Mouse (Mus musculus): ENCODE measurements around the gene Pdpk1. TPM values are rescaled to one million over a fixed set of nuclear protein-coding genes. Genes with fewer than 3 reads are reported as not detected.

Pdpk1 gene
- total RNA-seq (2023): 10 to 100 TPM; 48.9 to 58.5 TPM

GRCm38 (mm10) chr17:24150824-24151223, at the start of gene Pdpk1:
Gene Pdpk1 (minus strand): TSS chr17:24150924.

GRCm38 (mm10) chr17:24169317-24170065, 18.8 kb upstream of the Pdpk1 start, which contains the start of gene Atp6v0c:
Gene Atp6v0c (minus strand): TSS chr17:24169702.

DNA sequence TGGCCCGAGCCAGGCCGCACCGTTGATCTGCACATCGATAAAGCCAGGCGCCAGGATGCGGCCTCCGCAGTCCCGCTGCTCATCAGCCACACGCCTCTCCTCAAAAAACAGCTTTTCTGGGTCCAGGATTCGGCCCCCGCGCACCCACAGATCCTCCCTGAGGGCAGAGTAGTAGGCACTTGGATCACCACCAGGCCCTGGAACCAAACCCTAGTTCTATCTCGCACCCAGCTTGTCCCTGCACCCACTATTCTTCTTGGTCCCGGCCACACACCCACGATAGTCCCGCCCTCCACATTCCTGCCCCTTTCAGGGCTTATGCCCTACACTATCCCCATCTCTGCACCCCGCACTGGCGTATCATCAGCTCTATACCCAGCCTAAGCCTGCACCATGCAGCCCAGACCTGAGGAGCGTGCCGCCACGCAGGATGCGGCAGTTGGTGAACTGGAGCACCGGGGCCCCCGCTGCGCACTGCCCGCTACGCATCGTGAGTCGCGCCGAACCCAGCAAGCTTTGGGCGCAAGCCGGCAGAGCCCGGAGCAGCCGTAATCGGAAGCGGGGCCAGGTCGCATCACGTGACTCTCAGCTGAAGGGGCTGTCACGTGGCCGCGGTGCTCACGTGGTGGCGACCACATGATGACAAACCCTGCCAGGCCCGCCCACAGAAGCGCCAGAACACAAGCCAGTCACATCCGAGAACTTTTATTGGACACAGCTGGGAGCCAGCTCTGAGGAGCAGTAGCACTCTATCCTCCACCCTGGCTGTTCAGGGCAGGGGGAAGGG, 12.6 kb upstream of the Pdpk1 start, which contains the start of gene Amdhd2:
TSS of gene Amdhd2 (minus strand) at position 591 of the 787 bp plus-strand sequence.

DNA sequence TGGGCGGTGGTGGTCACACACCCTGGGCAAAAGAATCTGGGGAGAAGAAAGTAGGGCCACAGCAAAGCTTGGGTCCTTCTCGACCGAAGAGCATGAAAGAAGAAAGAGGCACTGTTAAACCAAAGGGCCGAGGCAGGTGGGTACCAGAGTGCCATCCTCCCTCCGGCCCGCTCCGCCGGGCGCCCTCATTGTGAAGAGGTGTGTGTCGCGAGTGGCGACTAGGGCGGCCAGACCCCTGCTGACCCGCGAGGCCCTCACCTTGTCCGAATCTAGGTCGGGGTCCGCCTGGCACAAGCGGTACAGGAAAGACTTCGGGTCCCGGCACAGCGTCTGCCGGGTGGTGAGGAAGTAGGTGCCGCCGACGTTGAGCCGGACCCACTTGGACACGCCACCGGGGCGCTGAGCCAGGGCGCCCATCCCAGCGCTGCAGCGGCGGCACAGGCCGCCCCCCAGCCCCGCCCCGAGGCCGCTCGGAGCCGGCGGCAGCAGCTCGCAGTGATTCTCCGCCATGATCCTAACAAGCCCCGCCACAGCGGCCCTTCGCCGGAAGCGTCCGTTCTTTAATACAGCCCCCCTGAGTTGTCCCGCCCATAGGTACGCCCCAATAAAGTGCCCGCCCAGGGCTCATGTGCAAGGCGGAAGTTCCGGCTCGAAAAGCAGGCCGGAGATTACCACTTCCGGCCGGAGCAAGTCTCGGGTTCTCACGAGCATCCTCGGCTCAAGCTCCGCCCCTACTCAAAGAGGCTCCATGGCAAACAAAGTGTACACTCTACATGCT, 77.6 kb downstream of the Pdpk1 start, which contains the start of gene Kctd5:
TSS of gene Kctd5 (minus strand) at position 567 of the 778 bp plus-strand sequence.

GRCm38 (mm10) chr17:24037844-24038243, 112.9 kb downstream of the Pdpk1 start, which contains the start of gene Prss27:
Gene Prss27 (plus strand): TSS chr17:24038144.

Other genes starting within 250 kb of the Pdpk1 start
- not detected for gene Dcpp3, start 233.5 kb downstream of the Pdpk1 start, total RNA-seq (2023)
- not detected for gene Sbp, start 209.3 kb downstream of the Pdpk1 start, total RNA-seq (2023)
- not detected for gene Sbpl, start 195.7 kb downstream of the Pdpk1 start, total RNA-seq (2023)
- not detected for gene Prss30, start 170.4 kb downstream of the Pdpk1 start, total RNA-seq (2023)
- under 1 TPM in 1 of 2 experiments, not detected in 1; 0.36 TPM for gene Prss22, start 152.8 kb downstream of the Pdpk1 start, total RNA-seq (2023)
- not detected for gene Prss27, start 112.8 kb downstream of the Pdpk1 start, total RNA-seq (2023)
- gene Kctd5, start 77.4 kb downstream of the Pdpk1 start, total RNA-seq (2023): 10 to 100 TPM; 10.3 to 13.5 TPM
- 10 to 100 TPM; 65.4 to 76.7 TPM for gene Amdhd2, start 12.8 kb upstream of the Pdpk1 start, total RNA-seq (2023)
- 100 to 1,000 TPM; 376 to 393 TPM for gene Atp6v0c, start 18.8 kb upstream of the Pdpk1 start, total RNA-seq (2023)
- 10 to 100 TPM; 11.8 to 15.1 TPM for gene Tbc1d24, start 54.6 kb upstream of the Pdpk1 start, total RNA-seq (2023)
- gene Ntn3, start 58.6 kb upstream of the Pdpk1 start, total RNA-seq (2023): under 1 TPM; 0.24 to 0.49 TPM
- gene Tedc2, start 69.9 kb upstream of the Pdpk1 start, total RNA-seq (2023): 1 to 10 TPM; 8.8 to 9.9 TPM
- gene Ccnf, start 100.6 kb upstream of the Pdpk1 start, total RNA-seq (2023): 10 to 100 TPM; 44.1 to 49.2 TPM
- gene Abca17, start 200.1 kb upstream of the Pdpk1 start, total RNA-seq (2023): under 1 TPM in 1 of 2 experiments, not detected in 1; 0.07 TPM
- 10 to 100 TPM; 37.7 to 42.7 TPM for gene Abca3, start 201.0 kb upstream of the Pdpk1 start, total RNA-seq (2023)